Mouse (Mus musculus) small intestine, adult 2 months (tissue): ENCODE data around the gene Hs2st1. TPM values are rescaled to one million over a fixed set of nuclear protein-coding genes. Genes with fewer than 3 reads are reported as not detected.

Experiments
- H3K27ac ChIP-seq: fragments of 200-500 bp; 2 replicates; pipeline ENCODE4 v1.5.1; 2012; ENCODE audit warnings: low read depth, low read length, control low read depth, inconsistent platforms; ENCODE audit not compliant: insufficient read depth
- H3K27me3 ChIP-seq: fragments of 200-500 bp; 2 replicates; pipeline ENCODE4 v1.6.1; 2012; ENCODE audit warnings: mild to moderate bottlenecking, moderate library complexity, low read length, inconsistent platforms; ENCODE audit not compliant: control insufficient read depth, insufficient read depth
- H3K36me3 ChIP-seq: fragments of 200-500 bp; 2 replicates; pipeline ENCODE4 v1.6.1; 2012; ENCODE audit warnings: mild to moderate bottlenecking, low read length, control low read depth, inconsistent platforms; ENCODE audit not compliant: control insufficient read depth, insufficient read depth
- H3K4me1 ChIP-seq: fragments of 200-500 bp; 2 replicates; pipeline ENCODE4 v1.6.1; 2012; ENCODE audit warnings: low read length, inconsistent platforms, mixed read lengths; ENCODE audit not compliant: control insufficient read depth, insufficient read depth, insufficient read length
- H3K4me3 ChIP-seq: fragments of 200-500 bp; 2 replicates; pipeline ENCODE4 v1.5.1; 2012; ENCODE audit warnings: low read depth, mild to moderate bottlenecking, control low read depth, inconsistent platforms, low read length, moderate library complexity
- CTCF ChIP-seq: fragments of 200-500 bp; IDR thresholded peaks from 2 replicates; pipeline ENCODE4 v1.5.1; 2012; ENCODE audit warnings: low read depth, mild to moderate bottlenecking, control low read depth, inconsistent platforms, low read length, moderate library complexity, mixed read lengths; ENCODE audit not compliant: insufficient replicate concordance, insufficient read length; ENCODE audit errors: extremely low read depth
- POLR2A ChIP-seq: fragments of 200-500 bp; IDR thresholded peaks from 2 replicates; pipeline ENCODE4 v1.6.1; 2012; ENCODE audit warnings: low read depth, mild to moderate bottlenecking, control low read depth, inconsistent platforms, low read length, moderate library complexity
- WGBS: fragments of 180-500 bp; shearing (Covaris S2); methylation state at CpG from one replicate; pipeline ENCODE4 v1.1.7; 2018; 5-methylcytosine and 5-hydroxymethylcytosine counted together
- polyA plus RNA-seq: library from polyadenylated mRNA; depleted of rRNA; stranded (reverse); fragments of >200 nt; gene quantifications from 2 replicates; pipeline ENCODE4 v1.2.3, GENCODE M21; 2012

The Hs2st1 gene
- polyA plus RNA-seq, 1 experiment = 2.3 TPM

GRCm38 (mm10) chr3:144507885-144508284, 62.1 kb downstream of the Hs2st1 start:
- Histone ChIP-seq H3K27ac (no peak overlapping the region), H3K36me3 (no peaks in the 10 kb centered on the region), H3K4me3 (no peak overlapping the region), H3K27me3 (no peaks in the 10 kb centered on the region), H3K4me1 (peaks cover 4% of the 10 kb centered on the region; the same call in 1 of the 2 replicates)
- TF ChIP-seq CTCF (no peak), POLR2A (no peak)
- WGBS = 74% methylated on average over 5 of the region's 5 CpGs

GRCm38 (mm10) chr3:144506213-144506612, 63.8 kb downstream of the Hs2st1 start:
- no peaks in the 10 kb centered on the region for H3K27me3 ChIP-seq
- WGBS = 24% methylated on average over 3 of the region's 3 CpGs
- 0 out of 2 replicates have a peak, but pooled peaks cover 2% of the 10 kb centered on the region for H3K4me1 ChIP-seq
- no peak for TF ChIP-seq CTCF
- no peak for TF ChIP-seq POLR2A
- no peak overlapping the region for H3K27ac ChIP-seq
- no peaks in the 10 kb centered on the region for H3K36me3 ChIP-seq
- no peak overlapping the region for H3K4me3 ChIP-seq

GRCm38 (mm10) chr3:144501930-144502329, 68.1 kb downstream of the Hs2st1 start:
- 73% methylated on average over 7 of the region's 7 CpGs for WGBS
- Histone ChIP-seq H3K27ac (no peak overlapping the region), H3K27me3 (no peaks in the 10 kb centered on the region), H3K4me1 (0 out of 2 replicates have a peak, but pooled peaks cover 4% of the 10 kb centered on the region), H3K36me3 (no peaks in the 10 kb centered on the region), H3K4me3 (no peak overlapping the region)
- TF ChIP-seq CTCF (no peak), POLR2A (no peak)

- no peak overlapping the region for H3K4me3 ChIP-seq
- WGBS = 65% methylated on average over 5 of the region's 5 CpGs
- TF ChIP-seq CTCF (no peak), POLR2A (no peak)
- 0 out of 2 replicates have a peak, but pooled peaks cover 2% of the 10 kb centered on the region for H3K4me1 ChIP-seq
- H3K27me3 ChIP-seq = no peaks in the 10 kb centered on the region
- H3K27ac ChIP-seq = no peak overlapping the region
- H3K36me3 ChIP-seq = no peaks in the 10 kb centered on the region
Observed at GRCm38 (mm10) chr3:144496762-144497161, 73.2 kb downstream of the Hs2st1 start.

GRCm38 (mm10) chr3:144494838-144495237, 75.1 kb downstream of the Hs2st1 start:
- no peaks in the 10 kb centered on the region for H3K27me3 ChIP-seq
- H3K4me1 ChIP-seq = 0 out of 2 replicates have a peak, but pooled peaks cover 2% of the 10 kb centered on the region
- TF ChIP-seq POLR2A = no peak
- TF ChIP-seq CTCF = no peak
- H3K4me3 ChIP-seq = no peak overlapping the region
- 81% methylated on average over 5 of the region's 5 CpGs for WGBS
- no peak overlapping the region for H3K27ac ChIP-seq
- H3K36me3 ChIP-seq = no peaks in the 10 kb centered on the region

- Histone ChIP-seq H3K4me3 (no peak overlapping the region), H3K36me3 (no peaks in the 10 kb centered on the region), H3K4me1 (no peaks in the 10 kb centered on the region), H3K27me3 (no peaks in the 10 kb centered on the region), H3K27ac (no peak overlapping the region)
- WGBS = 63% methylated on average over 2 of the region's 2 CpGs
- no peak for TF ChIP-seq POLR2A
- no peak for TF ChIP-seq CTCF
Observed at GRCm38 (mm10) chr3:144488787-144489186, 81.2 kb downstream of the Hs2st1 start.

- H3K27ac ChIP-seq = no peak overlapping the region
- TF ChIP-seq POLR2A (no peak), CTCF (no peak)
- 87% methylated on average over 5 of the region's 5 CpGs for WGBS
- no peaks in the 10 kb centered on the region for H3K36me3 ChIP-seq
- no peak overlapping the region for H3K4me3 ChIP-seq
- no peaks in the 10 kb centered on the region for H3K27me3 ChIP-seq
- no peaks in the 10 kb centered on the region for H3K4me1 ChIP-seq
Observed at GRCm38 (mm10) chr3:144480595-144480994, 89.4 kb downstream of the Hs2st1 start.
